Mouse (Mus musculus) heart, embryonic 10.5 days (tissue): Measurements from ENCODE around the gene Megf8. TPM values are rescaled to one million over a fixed set of nuclear protein-coding genes. Genes with fewer than 3 reads are reported as not detected.
A peak's percentile ranks its signal among the peaks of the same experiment; 100 is the strongest.

Source experiments
- DNase-seq: peaks from one replicate; pipeline ENCODE4 v3.0.0-alpha.2; 2017; ENCODE audit warnings: low spot score
- H3K27ac ChIP-seq: fragments of 300-500 bp; sonication (generic); 2 replicates; pipeline ENCODE4 v1.5.1; 2016; ENCODE audit warnings: mild to moderate bottlenecking
- H3K27me3 ChIP-seq: fragments of 300-500 bp; sonication (generic); 2 replicates; pipeline ENCODE4 v1.6.1; 2016; ENCODE audit warnings: mild to moderate bottlenecking; ENCODE audit not compliant: poor library complexity, insufficient read depth, severe bottlenecking
- H3K36me3 ChIP-seq: fragments of 300-500 bp; sonication (generic); 2 replicates; pipeline ENCODE4 v1.6.1; 2016; ENCODE audit warnings: mild to moderate bottlenecking, moderate library complexity
- H3K4me1 ChIP-seq: fragments of 300-500 bp; sonication (generic); 2 replicates; pipeline ENCODE4 v1.6.1; 2016; ENCODE audit warnings: mild to moderate bottlenecking
- H3K4me3 ChIP-seq: fragments of 300-500 bp; sonication (generic); 2 replicates; pipeline ENCODE4 v1.5.1; 2016; ENCODE audit warnings: mild to moderate bottlenecking, moderate library complexity
- H3K9me3 ChIP-seq: fragments of 300-500 bp; sonication (generic); 2 replicates; pipeline ENCODE4 v1.6.1; 2016; ENCODE audit warnings: mild to moderate bottlenecking, moderate library complexity
- WGBS: fragments of 180-500 bp; shearing (Covaris S2); methylation state at CpG from one replicate; pipeline ENCODE4 v1.1.7; 2016; 5-methylcytosine and 5-hydroxymethylcytosine counted together
- polyA plus RNA-seq: library from polyadenylated mRNA; unstranded; fragments of >200 nt; fragmentation: Nextera tagmentation; extraction: Ambion mirVana; gene quantifications from 2 replicates; pipeline ENCODE4 v1.2.1, GENCODE M21; 2016

The Megf8 gene
- polyA plus RNA-seq, 1 experiment from 2014 or later: 11.2 TPM

- DNase-seq: no peak
- Histone ChIP-seq H3K9me3 (no peaks in the 10 kb centered on the region), H3K27ac (no peak overlapping the region), H3K4me1 (peaks cover 21% of the 10 kb centered on the region), H3K36me3 (no peaks in the 10 kb centered on the region), H3K27me3 (peaks cover 37% of the 10 kb centered on the region), H3K4me3 (no peak overlapping the region)
- 83% methylated on average over 5 of the region's 5 CpGs for WGBS
Measured at GRCm38 (mm10) chr7:25372441-25372840, 55.5 kb downstream of the Megf8 start.

- Histone ChIP-seq H3K27me3 (peaks cover 7% of the 10 kb centered on the region; the same call in 1 of the 2 replicates), H3K9me3 (no peaks in the 10 kb centered on the region), H3K4me3 (peak overlapping the region; percentile 59), H3K36me3 (no peaks in the 10 kb centered on the region), H3K4me1 (peaks cover 32% of the 10 kb centered on the region), H3K27ac (peak overlapping the region; percentile 67)
- 3% methylated on average over 17 of the region's 17 CpGs for WGBS
- peak; percentile 93 for DNase-seq
Measured at GRCm38 (mm10) chr7:25376556-25376955, 59.6 kb downstream of the Megf8 start.

DNA sequence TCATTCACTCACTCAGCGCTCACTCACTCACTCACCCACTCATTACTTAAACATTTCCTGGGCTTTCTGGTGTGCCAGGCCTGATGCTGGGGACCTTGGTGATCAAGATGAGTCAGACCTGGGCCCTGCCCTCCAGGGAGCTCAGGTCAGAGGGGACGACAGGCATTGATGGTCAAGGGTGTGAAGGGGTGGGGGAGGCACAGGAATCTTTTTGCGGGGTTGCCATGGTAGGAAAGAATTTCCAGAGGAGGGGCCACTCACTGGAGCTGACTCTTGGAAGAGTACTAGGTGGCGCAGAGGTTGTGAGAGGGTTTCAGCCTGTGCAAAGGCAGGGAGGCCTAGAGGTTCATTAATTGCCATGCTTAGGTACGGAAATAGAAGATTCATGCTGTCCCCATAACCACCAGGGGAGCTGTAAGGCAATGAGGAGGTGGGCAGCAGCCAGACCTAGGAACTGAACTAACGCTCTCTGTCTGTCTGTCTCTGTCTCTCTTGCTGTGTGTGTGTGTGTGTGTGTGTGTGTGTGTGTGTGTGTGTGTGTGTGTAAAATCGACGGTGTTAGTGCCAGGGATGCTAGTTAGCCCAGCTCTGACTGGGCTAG is 60.2 kb downstream of the Megf8 start:
- Histone ChIP-seq H3K27me3 (peaks cover 7% of the 10 kb centered on the region; the same call in 1 of the 2 replicates), H3K36me3 (no peaks in the 10 kb centered on the region), H3K4me1 (peaks cover 32% of the 10 kb centered on the region), H3K27ac (peak overlapping the region; percentile 67; the same call in 1 of the 2 replicates), H3K9me3 (no peaks in the 10 kb centered on the region), H3K4me3 (peak overlapping the region; percentile 59)
- no peak for DNase-seq
- 33% methylated on average over 8 of the region's 8 CpGs for WGBS

DNA sequence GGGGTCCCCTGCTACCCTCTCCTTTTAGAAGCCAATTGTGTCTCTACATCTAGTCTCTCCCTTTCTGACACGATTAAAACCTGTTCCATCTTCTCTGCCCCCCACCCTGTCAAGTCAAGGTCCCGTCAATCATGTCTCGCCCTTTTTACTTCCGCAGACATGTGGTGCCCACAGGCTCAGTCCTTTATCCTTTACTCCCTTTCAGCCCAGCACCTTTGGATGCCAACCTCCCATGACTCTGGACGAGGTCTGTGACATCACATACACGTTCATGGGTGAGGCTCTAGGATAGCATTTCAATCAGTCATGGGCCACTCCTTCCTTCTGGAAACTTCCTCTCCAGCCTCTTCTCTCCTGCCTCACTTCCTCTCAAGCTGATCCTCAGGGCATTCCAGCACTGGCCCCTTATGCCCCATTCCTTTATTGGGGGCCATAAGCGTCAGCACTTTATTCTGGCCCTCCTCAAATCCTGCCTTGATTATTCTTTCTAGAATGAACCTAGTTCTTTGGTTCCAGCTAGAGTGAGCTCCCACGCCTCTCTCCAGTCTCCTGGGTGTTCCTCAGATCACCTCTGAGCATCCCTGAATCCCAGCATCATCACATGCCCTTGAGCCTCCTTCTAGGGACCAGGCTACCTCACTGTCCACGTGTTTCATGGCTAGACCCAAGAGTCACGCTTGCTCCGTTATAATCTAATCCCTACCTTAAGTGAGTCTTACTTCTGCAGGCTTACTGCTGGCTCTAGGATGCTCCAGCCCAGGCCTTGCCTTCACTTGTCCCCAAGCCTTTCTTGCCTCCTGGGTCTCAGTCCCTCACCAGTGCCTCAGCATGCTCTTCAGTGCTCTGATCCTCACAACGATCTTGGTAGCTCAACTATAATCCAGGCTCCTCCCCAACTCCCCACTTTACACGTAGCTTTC is 61.5 kb downstream of the Megf8 start:
- Histone ChIP-seq H3K36me3 (peaks cover 5% of the 10 kb centered on the region; the same call in 1 of the 2 replicates), H3K9me3 (no peaks in the 10 kb centered on the region), H3K4me3 (no peak overlapping the region), H3K4me1 (peaks cover 32% of the 10 kb centered on the region), H3K27ac (no peak overlapping the region), H3K27me3 (peaks cover 7% of the 10 kb centered on the region; the same call in 1 of the 2 replicates)
- 81% methylated on average over 13 of the region's 13 CpGs for WGBS
- no peak for DNase-seq

GRCm38 (mm10) chr7:25379551-25380351 is 62.8 kb downstream of the Megf8 start:
- WGBS: under 1% methylated on average over 42 of the region's 42 CpGs
- Histone ChIP-seq H3K36me3 (peaks cover 14% of the 10 kb centered on the region), H3K27me3 (peaks cover 7% of the 10 kb centered on the region; the same call in 1 of the 2 replicates), H3K27ac (peak overlapping the region; percentile 85), H3K4me1 (peaks cover 32% of the 10 kb centered on the region), H3K9me3 (no peaks in the 10 kb centered on the region), H3K4me3 (peak overlapping the region; percentile 63)
- no peak for DNase-seq

DNA sequence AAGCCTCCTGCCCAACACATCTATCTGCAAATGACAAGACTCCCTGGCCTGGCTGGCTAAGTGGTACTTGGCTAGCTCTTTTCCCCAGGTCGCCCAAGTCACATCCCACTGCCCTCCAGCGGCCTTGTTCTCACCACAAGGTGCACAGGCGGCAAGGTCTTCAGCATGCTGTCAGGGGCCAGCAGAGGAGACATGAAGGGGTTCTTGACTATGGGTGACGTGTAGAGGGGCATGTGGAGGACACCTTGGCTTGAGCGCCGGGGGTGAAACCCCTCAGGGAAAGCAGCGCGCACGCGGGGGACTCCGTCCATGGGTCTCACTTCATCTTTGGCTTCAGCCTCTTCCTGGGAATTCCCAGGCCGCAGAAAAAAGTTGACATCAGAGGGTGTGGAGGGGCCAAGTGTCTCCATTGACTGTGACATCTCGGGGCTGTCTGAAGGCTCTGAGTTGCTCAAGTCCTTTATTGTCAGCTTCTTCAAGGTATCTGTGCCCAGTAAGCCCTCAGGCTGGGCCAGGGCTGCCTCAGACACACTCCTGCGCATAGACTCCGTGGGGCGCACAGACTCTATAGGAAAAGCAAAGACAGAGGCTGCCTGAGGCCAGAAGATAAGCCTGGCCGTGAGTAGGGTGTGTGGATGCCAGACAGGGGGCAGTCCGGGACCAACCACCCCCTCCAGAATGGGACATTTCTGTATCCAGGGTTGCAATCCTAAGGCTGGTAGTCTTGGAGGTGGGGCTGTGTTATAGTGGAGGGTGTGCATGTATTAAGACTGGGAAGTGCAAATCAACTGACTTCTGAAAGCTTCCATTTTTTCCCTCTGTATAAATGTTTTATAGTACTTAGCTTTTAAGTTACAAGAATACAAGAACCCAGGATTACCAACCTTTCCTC is 63.7 kb downstream of the Megf8 start:
- H3K27me3 ChIP-seq: peaks cover 7% of the 10 kb centered on the region; the same call in 1 of the 2 replicates
- peak overlapping the region; percentile 85 for H3K27ac ChIP-seq
- peaks cover 21% of the 10 kb centered on the region for H3K36me3 ChIP-seq
- peaks cover 32% of the 10 kb centered on the region for H3K4me1 ChIP-seq
- H3K9me3 ChIP-seq: no peaks in the 10 kb centered on the region
- peak overlapping the region; percentile 63 for H3K4me3 ChIP-seq
- WGBS: 47% methylated on average over 18 of the region's 18 CpGs
- no peak for DNase-seq

DNA sequence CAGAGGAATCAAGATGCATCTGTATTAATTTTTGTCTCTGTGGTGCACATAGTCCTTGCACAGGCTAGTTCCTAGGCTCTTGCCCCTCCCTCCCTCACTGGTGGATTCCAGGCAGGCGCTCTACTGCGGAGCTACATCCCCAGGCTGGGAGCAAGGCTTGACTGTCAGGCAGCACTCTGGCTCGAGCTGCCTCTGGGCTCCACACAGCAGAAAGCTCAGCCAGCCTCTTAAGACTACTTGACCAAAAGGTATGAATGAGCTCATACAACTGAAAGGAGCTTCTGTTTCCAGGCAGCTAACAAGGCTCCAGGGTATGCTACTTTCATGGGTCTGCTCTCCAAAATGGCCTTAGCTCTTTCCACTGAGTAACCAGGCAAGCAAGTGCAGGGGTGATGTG is 64.3 kb downstream of the Megf8 start:
- Histone ChIP-seq H3K4me3 (no peak overlapping the region), H3K36me3 (peaks cover 22% of the 10 kb centered on the region), H3K27me3 (peaks cover 7% of the 10 kb centered on the region; the same call in 1 of the 2 replicates), H3K27ac (no peak overlapping the region), H3K9me3 (no peaks in the 10 kb centered on the region), H3K4me1 (peaks cover 31% of the 10 kb centered on the region)
- DNase-seq: no peak
- 43% methylated on average over 3 of the region's 3 CpGs for WGBS

GRCm38 (mm10) chr7:25382541-25382940 is 65.6 kb downstream of the Megf8 start:
- Histone ChIP-seq H3K4me3 (no peak overlapping the region), H3K9me3 (no peaks in the 10 kb centered on the region)
- no peak for DNase-seq

DNA sequence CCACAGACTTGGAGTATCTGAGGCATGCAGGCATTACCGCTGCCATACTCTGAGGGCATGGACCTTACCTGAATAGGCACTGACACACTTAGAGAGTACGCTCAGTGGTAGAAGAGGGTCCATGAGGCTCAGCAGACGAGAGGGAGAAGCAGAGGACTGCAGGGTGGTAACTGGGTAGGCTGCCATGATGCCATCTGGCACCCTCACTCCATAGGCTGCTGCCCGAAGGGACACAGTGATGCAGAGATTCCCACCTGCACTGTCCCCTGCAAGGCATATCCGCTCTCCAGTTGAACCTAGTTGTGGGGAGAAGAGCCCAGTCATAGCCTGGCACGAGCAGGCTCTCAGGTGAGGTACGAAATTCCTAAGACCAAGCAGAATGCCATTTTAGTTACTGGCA is 66.4 kb downstream of the Megf8 start:
- WGBS: 84% methylated on average over 7 of the region's 7 CpGs
- H3K4me3 ChIP-seq: no peak overlapping the region
- H3K27me3 ChIP-seq: peaks cover 7% of the 10 kb centered on the region; the same call in 1 of the 2 replicates
- H3K9me3 ChIP-seq: no peaks in the 10 kb centered on the region
- DNase-seq: no peak
- peaks cover 34% of the 10 kb centered on the region for H3K36me3 ChIP-seq
- H3K27ac ChIP-seq: no peak overlapping the region
- peaks cover 18% of the 10 kb centered on the region for H3K4me1 ChIP-seq

More at GRCm38 (mm10) chr7:25382541-25382940, 65.6 kb downstream of the Megf8 start:
- Histone ChIP-seq H3K36me3 (peaks cover 26% of the 10 kb centered on the region), H3K4me1 (peaks cover 18% of the 10 kb centered on the region), H3K27ac (no peak overlapping the region), H3K27me3 (peaks cover 7% of the 10 kb centered on the region; the same call in 1 of the 2 replicates)

GRCm38 (mm10) chr7:25383891-25384290 is 66.9 kb downstream of the Megf8 start:
- DNase-seq: no peak
- WGBS: 67% methylated on average over 4 of the region's 4 CpGs
- Histone ChIP-seq H3K27ac (no peak overlapping the region), H3K27me3 (peaks cover 7% of the 10 kb centered on the region; the same call in 1 of the 2 replicates), H3K9me3 (no peaks in the 10 kb centered on the region), H3K36me3 (peaks cover 35% of the 10 kb centered on the region), H3K4me1 (peaks cover 18% of the 10 kb centered on the region), H3K4me3 (no peak overlapping the region)

- Histone ChIP-seq H3K4me3 (no peak overlapping the region), H3K27me3 (peaks cover 7% of the 10 kb centered on the region; the same call in 1 of the 2 replicates), H3K4me1 (peaks cover 15% of the 10 kb centered on the region), H3K36me3 (peaks cover 35% of the 10 kb centered on the region), H3K9me3 (no peaks in the 10 kb centered on the region), H3K27ac (no peak overlapping the region)
- DNase-seq: no peak
- 85% methylated on average over 13 of the region's 13 CpGs for WGBS
Measured at GRCm38 (mm10) chr7:25384318-25384717, 67.4 kb downstream of the Megf8 start.

DNA sequence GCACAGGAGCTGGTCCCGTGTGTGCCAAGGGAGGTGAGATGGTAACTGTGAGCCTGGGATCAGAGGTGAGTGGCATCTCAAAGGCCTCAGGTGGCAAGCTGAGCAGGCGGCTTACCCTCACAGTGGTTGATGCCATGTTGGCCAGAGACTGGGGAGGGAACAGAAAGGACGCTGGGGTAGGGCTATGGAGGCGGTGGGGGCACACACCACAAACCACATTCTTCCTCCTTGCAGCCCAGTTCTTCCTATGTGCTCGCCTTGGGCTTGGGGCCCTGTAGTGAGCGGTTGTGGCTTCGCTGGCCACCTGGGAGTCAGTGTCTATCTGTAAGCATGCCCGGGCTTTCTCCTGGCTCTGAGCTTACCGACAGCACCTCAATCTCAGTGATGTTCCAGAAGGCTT is 67.9 kb downstream of the Megf8 start:
- WGBS: 80% methylated on average over 9 of the region's 9 CpGs
- H3K27ac ChIP-seq: no peak overlapping the region
- H3K4me3 ChIP-seq: no peak overlapping the region
- peaks cover 13% of the 10 kb centered on the region for H3K4me1 ChIP-seq
- H3K9me3 ChIP-seq: no peaks in the 10 kb centered on the region
- peaks cover 35% of the 10 kb centered on the region for H3K36me3 ChIP-seq
- DNase-seq: no peak
- H3K27me3 ChIP-seq: peaks cover 7% of the 10 kb centered on the region; the same call in 1 of the 2 replicates
